Mouse (Mus musculus): Measurements from ENCODE around the gene Bcat1. TPM values are rescaled to one million over a fixed set of nuclear protein-coding genes. Genes with fewer than 3 reads are reported as not detected.

Gene Bcat1
- 1 to 10 TPM; 6.8 to 8.8 TPM for total RNA-seq (2021)
- long read RNA-seq, experiment 1, partial matches to known transcripts: 1 of 5 reads
- long read RNA-seq, experiment 1, other reads (novel, unspliced or antisense): 1 of 5 reads
- long read RNA-seq, experiment 2, partial matches to known transcripts: 0 of 6 reads
- long read RNA-seq, experiment 2, other reads (novel, unspliced or antisense): 3 of 6 reads

DNA sequence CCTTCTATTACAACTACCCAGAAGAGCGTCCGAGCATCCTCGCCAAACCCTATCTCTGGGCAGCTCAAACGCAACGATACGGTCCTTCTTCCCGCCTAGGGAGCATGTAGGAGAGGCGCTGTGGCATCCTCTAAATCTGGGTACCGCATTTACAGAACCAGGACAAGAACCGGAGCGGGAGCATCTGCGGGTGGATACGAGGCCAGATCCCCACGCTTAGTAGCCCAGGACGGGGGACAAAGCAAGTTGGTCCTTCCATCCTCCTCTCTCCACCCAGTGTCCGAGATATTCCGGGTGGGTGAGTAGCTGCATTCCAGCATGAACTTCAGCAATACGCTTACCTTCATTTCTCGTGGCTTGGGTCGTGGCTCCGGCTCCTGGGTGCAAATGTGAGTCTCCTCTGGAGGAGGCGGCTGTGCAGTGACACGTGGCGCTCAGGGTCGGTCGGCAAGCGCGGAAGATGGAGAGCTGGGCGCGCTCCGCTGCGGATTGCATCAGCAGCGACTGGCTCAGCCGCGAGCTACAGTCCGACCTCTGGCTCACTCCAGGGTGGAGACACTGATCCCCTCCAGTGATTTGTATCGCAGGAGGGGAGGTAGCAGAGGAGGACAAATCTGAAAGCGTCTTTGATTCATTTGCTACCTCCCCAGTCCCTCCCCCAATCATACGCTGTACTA is at the start of gene Bcat1:
Gene Bcat1, minus strand, starts transcription at position 637 of the 677 bp plus-strand sequence.
- intact Hi-C loops (cut with DNase I; ENCODE audit: low total_unique reads): no loop called here
- DNase-seq: peak; percentile 48

DNA sequence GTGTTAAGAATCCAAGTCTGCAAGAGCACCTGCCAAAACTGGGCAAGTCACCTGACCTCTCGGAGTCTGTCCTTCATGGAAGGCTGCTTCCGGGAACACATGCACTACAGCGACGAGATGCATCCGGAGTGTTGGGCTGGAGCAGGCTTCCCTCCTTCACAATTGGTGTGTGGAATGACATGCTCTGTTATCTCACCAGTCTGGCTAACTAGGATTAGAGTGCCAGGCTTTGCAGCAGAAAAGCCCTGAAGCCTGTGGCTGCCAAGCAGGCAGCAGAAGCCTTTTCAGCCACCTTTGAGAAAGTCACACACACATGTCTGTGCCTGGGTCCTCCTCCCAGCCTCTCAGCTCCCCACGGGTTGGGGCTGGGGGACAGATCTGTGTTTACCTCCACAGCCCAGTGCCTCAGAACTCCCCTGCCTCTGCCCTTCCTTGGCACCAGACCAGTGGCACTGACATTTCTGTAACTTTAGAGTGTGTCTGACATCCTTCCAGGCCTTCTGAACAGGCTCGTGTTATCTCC is 49.7 kb upstream of the Bcat1 start:
- peak; percentile 24 for DNase-seq
- intact Hi-C loops (cut with DNase I; ENCODE audit: low total_unique reads): no loop called here

DNA sequence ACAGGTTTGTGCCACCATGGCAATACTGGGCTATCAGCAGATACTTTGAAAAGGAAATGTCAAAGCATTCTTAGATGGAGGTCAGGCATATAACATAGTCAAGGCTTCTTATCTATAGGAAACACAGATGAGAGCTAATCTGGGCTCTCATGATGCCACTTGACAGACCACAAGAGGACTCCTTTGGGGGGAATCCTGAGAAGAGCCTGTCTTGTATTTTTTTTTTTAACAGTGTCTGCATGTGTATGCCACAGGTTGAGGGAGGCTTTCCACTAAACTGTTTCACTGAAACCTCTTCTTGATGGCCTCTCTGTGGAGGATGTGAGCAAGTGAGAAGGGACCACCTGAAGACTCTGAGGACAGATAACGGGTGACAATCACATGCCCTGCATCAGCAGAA is 48.6 kb upstream of the Bcat1 start:
- no peak for DNase-seq
- intact Hi-C loops (cut with DNase I; ENCODE audit: low total_unique reads): no loop called here

DNA sequence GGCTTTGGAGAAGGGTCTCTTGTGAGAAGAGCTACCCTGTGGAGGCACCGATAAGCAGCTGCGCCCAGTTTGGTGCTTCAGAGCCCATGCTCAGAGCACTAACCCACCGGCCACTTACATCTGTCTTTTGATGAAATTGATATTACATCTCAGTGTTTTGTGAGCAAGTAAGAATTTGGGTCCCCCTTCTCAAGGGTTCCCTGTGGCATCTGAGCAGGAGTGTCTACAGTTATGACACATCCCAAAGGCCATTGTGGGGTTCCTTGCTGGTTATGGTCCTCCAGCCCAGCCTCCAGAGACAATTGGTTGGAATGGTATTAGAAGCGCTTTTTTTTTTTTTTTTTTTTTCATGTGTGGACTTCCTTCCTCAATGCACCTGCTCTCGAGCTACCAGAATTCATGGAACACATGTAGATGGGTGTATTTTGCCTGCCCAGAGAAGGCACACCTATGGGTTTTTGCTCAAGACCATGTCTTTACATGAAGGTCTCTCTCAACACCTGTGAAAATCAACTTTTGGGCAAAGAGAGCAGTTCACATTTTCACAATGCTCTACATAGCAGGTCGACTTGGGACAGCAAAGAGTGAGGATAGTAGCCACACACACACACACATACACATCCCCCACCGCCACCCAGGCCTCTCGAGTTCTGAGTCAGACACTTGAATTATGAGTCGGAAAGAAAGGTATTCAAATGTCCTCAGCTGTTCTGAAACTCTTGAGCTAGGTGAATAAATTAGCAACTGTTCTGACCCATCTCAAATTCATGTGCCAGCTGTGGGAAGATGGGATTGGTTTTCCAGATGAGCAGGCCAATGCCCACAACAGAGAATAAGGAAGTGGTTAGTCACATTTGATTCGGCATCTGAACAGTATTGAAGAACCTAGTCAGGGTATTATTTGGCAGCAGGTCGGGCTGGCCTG is 47.4 kb upstream of the Bcat1 start:
- intact Hi-C loops (cut with DNase I; ENCODE audit: low total_unique reads): no loop called here
- no peak for DNase-seq

DNA sequence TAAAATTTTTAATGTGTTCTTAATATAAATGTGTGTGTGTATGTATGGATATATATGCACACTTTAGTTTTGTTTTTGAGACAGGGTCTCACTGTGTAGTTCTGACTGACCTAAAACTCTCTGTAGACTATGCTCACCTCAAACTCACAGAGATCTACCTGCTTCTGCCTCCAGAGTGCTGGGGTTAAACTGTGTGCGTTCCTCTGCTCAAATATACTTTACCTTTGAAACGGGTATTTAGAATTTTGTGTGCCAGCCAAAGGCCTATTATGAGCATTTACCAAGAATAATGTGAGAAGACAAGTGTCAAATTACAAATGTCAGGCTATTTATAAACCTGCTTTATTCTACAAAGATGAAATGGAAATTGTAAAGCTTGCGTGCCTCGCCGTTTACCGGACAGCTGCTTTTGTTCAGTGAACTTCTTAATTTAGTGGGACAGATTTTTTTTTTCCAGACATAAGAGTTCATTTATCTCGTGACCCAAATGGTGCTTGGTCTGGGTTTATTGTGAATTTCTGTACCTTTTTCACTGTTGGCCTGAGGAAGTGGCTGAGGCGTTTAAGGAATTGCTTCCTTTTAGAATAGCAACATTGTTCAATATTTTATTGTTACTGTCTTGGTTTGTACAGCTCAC is 46.6 kb upstream of the Bcat1 start:
- DNase-seq: no peak
- intact Hi-C loops (cut with DNase I; ENCODE audit: low total_unique reads): no loop called here

DNA sequence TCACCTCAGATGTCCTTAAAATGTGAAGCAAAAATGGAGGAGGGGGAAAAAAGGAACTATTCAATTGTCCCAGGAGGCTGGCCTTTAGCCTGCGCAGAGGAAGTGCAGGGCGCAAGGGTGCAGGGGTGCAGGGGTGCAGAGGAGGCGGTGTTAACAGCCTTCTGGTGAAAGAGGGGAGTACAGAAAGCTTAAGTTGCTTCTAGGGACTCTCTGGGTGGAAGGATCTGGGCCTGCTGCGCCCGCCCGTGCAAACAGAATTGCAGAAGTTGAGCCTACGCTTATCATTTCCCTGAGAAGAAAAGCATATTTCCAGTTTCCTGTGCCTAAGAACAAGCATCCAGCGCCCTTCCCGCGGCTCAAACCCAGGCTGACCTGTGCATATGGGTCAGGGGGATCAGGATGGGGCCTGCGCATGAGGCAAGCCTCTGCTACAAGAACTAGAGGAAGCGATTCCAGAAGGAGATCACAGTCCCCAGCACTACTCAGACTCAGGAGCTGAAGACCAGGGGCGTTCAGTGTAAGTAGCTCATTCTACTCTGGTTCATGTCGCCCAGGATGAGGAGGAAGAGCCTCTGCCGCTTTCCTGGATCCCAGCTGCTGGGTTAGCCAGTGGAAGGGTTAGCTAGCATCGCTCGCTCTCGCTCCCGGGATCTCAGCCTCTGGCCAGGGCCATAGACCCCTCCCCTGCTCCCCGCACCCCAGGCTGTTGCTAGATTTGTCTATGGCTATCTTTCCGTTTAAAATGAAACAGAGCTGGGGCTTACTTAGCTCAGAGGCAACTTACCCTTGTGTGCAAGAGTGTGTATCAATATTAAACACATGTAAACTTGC is 45.8 kb upstream of the Bcat1 start:
- DNase-seq: peak; percentile 28
- intact Hi-C loops (cut with DNase I; ENCODE audit: low total_unique reads): no loop called here

DNA sequence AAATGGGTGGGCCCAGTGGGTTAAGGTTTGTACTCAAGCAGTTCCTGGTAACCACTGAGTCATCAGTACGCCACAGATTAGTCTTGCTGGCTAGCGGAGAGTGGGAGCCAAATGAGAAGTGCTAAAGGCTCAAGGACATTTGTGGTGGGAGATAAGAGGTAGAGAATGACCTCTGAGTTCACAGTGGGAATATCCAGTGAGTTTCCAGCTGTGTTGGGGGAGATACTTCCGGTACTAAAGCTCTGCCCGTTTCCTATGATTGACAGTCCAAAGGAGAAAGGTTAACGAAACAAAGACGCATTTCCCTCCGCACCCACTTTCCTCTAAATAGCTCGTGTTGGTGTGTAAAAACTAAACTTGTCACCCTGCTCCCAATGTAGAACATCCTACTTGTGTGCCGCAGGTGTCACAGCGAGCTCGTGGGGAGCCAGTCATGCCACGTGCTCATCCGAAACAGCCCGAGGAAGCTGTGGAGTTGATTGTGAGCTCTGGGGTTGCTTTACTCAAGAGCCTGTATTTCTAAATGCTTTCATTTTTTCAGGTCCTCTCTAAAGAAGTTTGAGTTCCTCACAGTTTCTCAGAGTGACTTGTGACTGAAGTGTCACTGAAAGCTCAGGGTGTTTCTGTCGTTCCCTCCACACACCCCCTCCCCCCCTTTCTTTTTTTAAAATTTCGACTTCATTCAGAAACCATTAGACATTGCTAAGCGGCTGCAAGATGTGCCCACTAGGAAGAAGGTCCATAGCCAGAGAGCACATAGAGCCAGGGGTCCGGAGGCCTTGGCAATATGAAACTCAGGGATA is 45.0 kb upstream of the Bcat1 start:
- intact Hi-C loops (cut with DNase I; ENCODE audit: low total_unique reads): no loop called here
- no peak for DNase-seq

DNA sequence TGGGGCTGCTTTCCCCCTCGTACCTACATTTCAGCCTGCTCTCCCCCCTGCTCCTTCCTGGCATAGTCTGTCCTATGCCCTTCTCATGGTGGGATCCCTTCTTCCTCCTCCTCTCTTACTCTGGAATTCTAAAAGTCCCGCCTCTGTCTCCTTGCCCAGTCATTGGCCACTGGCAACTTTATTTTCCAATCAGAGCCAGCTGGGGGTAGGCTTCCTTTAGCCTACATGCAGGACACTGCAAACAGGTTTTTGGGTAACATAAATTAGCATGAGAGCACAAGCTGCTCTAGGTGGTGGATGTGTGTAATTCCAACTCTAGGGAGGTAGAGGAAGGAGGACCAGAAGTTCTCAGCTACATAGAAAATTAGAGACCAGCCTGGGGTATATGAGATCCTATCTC is 44.1 kb upstream of the Bcat1 start:
- no peak for DNase-seq
- intact Hi-C loops (cut with DNase I; ENCODE audit: low total_unique reads): no loop called here

- intact Hi-C loops (cut with DNase I; ENCODE audit: low total_unique reads): no loop called here
- no peak for DNase-seq
These were observed 40.2 kb upstream of the Bcat1 start for GRCm38 (mm10) chr6:145116098-145116672.

DNA sequence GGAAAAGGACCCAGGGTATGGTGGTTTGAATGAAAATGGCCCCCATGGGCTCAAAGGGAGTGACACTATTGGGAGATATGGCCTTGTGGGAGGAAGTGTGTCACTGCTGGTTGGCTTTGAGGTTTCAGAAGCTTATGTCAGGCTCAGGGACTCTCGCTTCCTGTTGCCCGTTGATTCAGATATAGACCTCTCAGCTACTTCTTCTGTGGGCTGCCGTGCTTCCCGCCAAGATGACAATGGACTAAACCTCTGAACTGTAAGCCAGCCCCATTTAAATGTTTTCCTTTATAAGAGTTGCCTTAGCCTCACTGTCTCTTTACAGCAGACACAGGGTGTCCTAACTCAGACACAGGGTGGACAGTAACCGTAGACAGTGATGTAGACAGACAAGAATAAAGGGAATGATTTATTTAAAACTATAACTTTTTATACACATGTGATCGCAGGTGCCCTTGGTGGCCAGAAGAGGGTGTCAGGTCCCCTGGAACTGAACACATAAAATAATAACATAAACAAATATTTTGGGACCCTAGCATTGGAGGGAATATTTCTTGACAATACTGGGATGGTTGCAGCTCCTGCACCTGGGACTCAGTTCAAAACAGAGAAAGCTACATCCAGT is 39.6 kb upstream of the Bcat1 start, which contains the start of gene Lrmp:
Gene Lrmp, plus strand, starts transcription at position 178 of the 622 bp plus-strand sequence.
- DNase-seq: no peak
- intact Hi-C loops (cut with DNase I; ENCODE audit: low total_unique reads): no loop called here

DNA sequence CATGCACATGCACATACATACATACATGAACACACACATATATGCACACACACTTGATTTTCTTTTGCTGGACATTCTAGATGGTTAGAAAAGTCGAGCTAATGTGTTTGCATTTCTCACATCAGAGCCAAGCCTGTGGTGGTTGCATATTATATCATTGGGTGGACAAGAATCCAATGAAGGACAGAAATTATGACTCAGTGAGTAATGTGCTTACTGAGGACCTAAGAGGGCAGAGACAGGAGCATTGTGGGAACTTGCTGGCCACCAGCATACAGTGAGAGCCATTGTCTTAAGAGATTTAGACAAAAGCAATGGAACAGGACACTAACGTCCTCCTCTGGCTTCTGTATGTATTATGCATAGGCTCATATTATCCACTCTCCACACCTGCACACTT is 38.6 kb upstream of the Bcat1 start:
- DNase-seq: no peak
- intact Hi-C loops (cut with DNase I; ENCODE audit: low total_unique reads): no loop called here

- DNase-seq: no peak
- intact Hi-C loops (cut with DNase I; ENCODE audit: low total_unique reads): no loop called here
These were observed 36.9 kb upstream of the Bcat1 start for GRCm38 (mm10) chr6:145112865-145113264.

- no peak for DNase-seq
- intact Hi-C loops (cut with DNase I; ENCODE audit: low total_unique reads): no loop called here
These were observed 34.8 kb upstream of the Bcat1 start for GRCm38 (mm10) chr6:145110786-145111185.

DNA sequence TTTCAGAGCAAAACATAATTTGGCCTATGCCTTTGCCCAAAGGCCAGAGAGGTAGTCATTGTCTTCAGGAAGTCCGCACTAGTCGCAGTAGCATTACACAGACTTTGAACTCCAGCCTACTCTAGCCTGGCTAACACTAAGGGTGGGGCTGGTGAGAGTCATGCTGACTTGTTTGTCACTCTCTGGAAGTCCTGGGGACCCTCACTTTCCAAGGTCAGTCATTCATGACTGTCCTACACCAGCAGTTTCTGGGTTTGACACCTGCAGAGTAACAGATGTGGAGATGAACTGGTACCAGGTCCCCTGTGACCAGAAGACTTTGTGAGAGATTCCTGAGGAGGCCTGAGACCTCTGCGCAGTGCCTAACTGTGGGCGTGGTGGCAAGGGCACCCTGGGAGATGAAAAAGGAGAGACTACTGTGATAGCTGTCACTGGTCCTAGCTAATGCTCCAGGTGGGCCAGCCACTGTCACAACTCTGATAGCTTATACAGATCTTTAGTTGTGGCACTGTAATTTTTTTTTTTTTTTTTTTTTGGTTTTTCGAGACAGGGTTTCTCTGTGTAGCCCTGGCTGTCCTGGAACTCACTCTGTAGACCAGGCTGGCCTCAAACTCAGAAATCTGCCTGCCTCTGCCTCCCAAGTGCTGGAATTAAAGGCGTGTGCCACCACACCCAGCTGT is 30.3 kb upstream of the Bcat1 start:
- no peak for DNase-seq
- intact Hi-C loops (cut with DNase I; ENCODE audit: low total_unique reads): no loop called here

DNA sequence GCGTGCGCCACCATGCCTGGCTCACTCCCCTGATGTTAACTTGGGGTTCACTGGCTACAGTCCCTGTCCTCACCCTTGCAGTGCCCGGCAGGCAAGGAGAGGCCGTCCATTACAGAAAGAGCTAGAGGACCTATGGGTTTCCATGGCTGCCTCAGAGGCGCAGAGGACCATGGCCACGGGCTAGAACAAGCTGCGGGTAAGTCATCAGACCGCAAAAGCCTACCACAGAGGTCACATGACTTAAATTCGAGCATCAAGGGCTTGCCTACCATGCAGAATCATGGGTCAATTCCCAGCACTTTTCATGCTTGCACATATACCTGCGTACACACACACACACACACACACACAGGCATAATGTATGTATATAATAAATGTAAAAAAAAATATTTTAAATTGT is 29.5 kb upstream of the Bcat1 start:
- no peak for DNase-seq
- intact Hi-C loops (cut with DNase I; ENCODE audit: low total_unique reads): no loop called here

DNA sequence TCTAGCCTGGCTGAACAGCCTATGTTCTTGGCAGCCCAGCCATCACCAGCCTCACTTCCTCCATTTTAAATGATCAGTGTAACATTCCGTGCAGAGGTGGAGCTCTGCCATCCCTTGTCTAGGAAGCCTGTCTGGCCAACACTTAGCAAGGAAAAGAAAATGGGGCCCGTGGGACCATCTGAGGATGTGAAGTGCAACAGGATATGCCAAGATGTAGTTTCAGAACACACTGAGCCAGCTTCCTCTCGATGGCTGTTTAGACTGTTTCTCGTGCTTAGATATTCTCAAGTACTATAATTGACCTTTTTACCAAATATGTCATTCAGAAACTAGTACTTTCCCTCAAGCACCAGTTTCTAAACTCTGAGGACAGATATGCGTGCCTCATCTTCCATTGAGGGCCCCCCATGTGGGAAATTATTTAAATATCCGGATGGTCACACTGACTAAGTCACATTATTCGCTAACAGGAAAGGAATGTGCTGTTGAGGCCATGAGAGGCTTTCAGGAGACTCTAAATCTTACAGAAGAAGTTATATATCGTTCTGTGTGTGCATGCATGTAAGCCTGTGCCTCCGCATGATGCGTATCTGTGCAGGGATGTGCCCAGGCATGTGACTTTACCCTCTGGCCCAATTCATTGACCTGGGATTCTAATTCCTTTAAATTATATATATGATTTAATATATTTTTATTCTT is 28.4 kb upstream of the Bcat1 start:
- intact Hi-C loops (cut with DNase I; ENCODE audit: low total_unique reads): no loop called here
- DNase-seq: peak; percentile 33
